Mouse (Mus musculus): Measurements from ENCODE around the gene 4930415O20Rik. TPM values are rescaled to one million over a fixed set of nuclear protein-coding genes. Genes with fewer than 3 reads are reported as not detected.

The 4930415O20Rik gene
- polyA plus RNA-seq, 1 experiment from 2014 or later: not detected

GRCm38 (mm10) chr15:98567278-98568134 is 3.3 kb upstream of the 4930415O20Rik start:
- no peaks in the 10 kb centered on the region for H3K27me3 ChIP-seq (ENCODE audit: control insufficient read depth, insufficient read depth, low read length)
- under 1% methylated on average over 88 of the region's 88 CpGs for WGBS
- peaks cover 25% of the 10 kb centered on the region for H3K36me3 ChIP-seq (replicated peaks; ENCODE audit: control insufficient read depth, insufficient read depth)
- ATAC-seq (ENCODE audit: low FRiP score): peak; percentile 97
- H3K9me3 ChIP-seq (ENCODE audit: control insufficient read depth, low read length): no peaks in the 10 kb centered on the region
- DNase-seq (ENCODE audit: low spot score): peak; percentile 100
- peak overlapping the region; percentile 73 for H3K9ac ChIP-seq
- peak overlapping the region; percentile 82 for H3K4me3 ChIP-seq (replicated peaks; ENCODE audit: low read length)
- H3K4me2 ChIP-seq (replicated peaks): peak overlapping the region; percentile 97
- peaks cover 30% of the 10 kb centered on the region for H3K4me1 ChIP-seq (replicated peaks; ENCODE audit: control insufficient read depth, insufficient read depth, low read length)
- peak overlapping the region; percentile 91 for H3K27ac ChIP-seq

GRCm38 (mm10) chr15:98568256-98569033 is 2.4 kb upstream of the 4930415O20Rik start:
- H3K36me3 ChIP-seq (replicated peaks; ENCODE audit: control insufficient read depth, insufficient read depth): peaks cover 16% of the 10 kb centered on the region
- H3K4me1 ChIP-seq (replicated peaks; ENCODE audit: control insufficient read depth, insufficient read depth, low read length): peaks cover 30% of the 10 kb centered on the region
- peak overlapping the region; percentile 59 for H3K4me3 ChIP-seq (replicated peaks; ENCODE audit: low read length)
- peak overlapping the region; percentile 63 for H3K4me2 ChIP-seq (replicated peaks)
- H3K9me3 ChIP-seq (ENCODE audit: control insufficient read depth, low read length): no peaks in the 10 kb centered on the region
- H3K27me3 ChIP-seq (ENCODE audit: control insufficient read depth, insufficient read depth, low read length): no peaks in the 10 kb centered on the region
- 13% methylated on average over 22 of the region's 22 CpGs for WGBS
- peak overlapping the region; percentile 73 for H3K9ac ChIP-seq
- DNase-seq (ENCODE audit: low spot score): no peak
- H3K27ac ChIP-seq: peak overlapping the region; percentile 89
- ATAC-seq (ENCODE audit: low FRiP score): no peak

GRCm38 (mm10) chr15:98569216-98569615 is 1.6 kb upstream of the 4930415O20Rik start:
- H3K4me3 ChIP-seq (replicated peaks; ENCODE audit: low read length): peak overlapping the region; percentile 59; the same call in 1 of the 2 replicates
- H3K4me2 ChIP-seq (replicated peaks): peak overlapping the region; percentile 63
- ATAC-seq (ENCODE audit: low FRiP score): no peak
- WGBS: 68% methylated on average over 7 of the region's 7 CpGs
- peaks cover 8% of the 10 kb centered on the region for H3K36me3 ChIP-seq (replicated peaks; ENCODE audit: control insufficient read depth, insufficient read depth)
- H3K9me3 ChIP-seq (ENCODE audit: control insufficient read depth, low read length): no peaks in the 10 kb centered on the region
- peak overlapping the region; percentile 73 for H3K9ac ChIP-seq
- H3K4me1 ChIP-seq (replicated peaks; ENCODE audit: control insufficient read depth, insufficient read depth, low read length): peaks cover 30% of the 10 kb centered on the region
- no peak overlapping the region for H3K27ac ChIP-seq
- no peaks in the 10 kb centered on the region for H3K27me3 ChIP-seq (ENCODE audit: control insufficient read depth, insufficient read depth, low read length)
- no peak for DNase-seq (ENCODE audit: low spot score)

- WGBS: 84% methylated on average over 4 of the region's 4 CpGs
- peaks cover 29% of the 10 kb centered on the region for H3K4me1 ChIP-seq (replicated peaks; ENCODE audit: control insufficient read depth, insufficient read depth, low read length)
- ATAC-seq (ENCODE audit: low FRiP score): no peak
- no peak for DNase-seq (ENCODE audit: low spot score)
- H3K9ac ChIP-seq: no peak overlapping the region
- no peaks in the 10 kb centered on the region for H3K27me3 ChIP-seq (ENCODE audit: control insufficient read depth, insufficient read depth, low read length)
- H3K9me3 ChIP-seq (ENCODE audit: control insufficient read depth, low read length): no peaks in the 10 kb centered on the region
- H3K4me3 ChIP-seq (replicated peaks; ENCODE audit: low read length): no peak overlapping the region
- H3K36me3 ChIP-seq (replicated peaks; ENCODE audit: control insufficient read depth, insufficient read depth): peaks cover 3% of the 10 kb centered on the region; the same call in 1 of the 2 replicates
- no peak overlapping the region for H3K27ac ChIP-seq
- no peak overlapping the region for H3K4me2 ChIP-seq (replicated peaks)
Observed at GRCm38 (mm10) chr15:98569795-98570365, 924 bp upstream of the 4930415O20Rik start.

- no peaks in the 10 kb centered on the region for H3K27me3 ChIP-seq (ENCODE audit: control insufficient read depth, insufficient read depth, low read length)
- H3K9ac ChIP-seq: no peak overlapping the region
- H3K4me3 ChIP-seq (replicated peaks; ENCODE audit: low read length): no peak overlapping the region
- no peak overlapping the region for H3K4me2 ChIP-seq (replicated peaks)
- H3K27ac ChIP-seq: no peak overlapping the region
- WGBS: 77% methylated on average over 4 of the region's 4 CpGs
- no peak for ATAC-seq (ENCODE audit: low FRiP score)
- H3K4me1 ChIP-seq (replicated peaks; ENCODE audit: control insufficient read depth, insufficient read depth, low read length): peaks cover 9% of the 10 kb centered on the region
- no peak for DNase-seq (ENCODE audit: low spot score)
- H3K36me3 ChIP-seq (replicated peaks; ENCODE audit: control insufficient read depth, insufficient read depth): no peaks in the 10 kb centered on the region
- no peaks in the 10 kb centered on the region for H3K9me3 ChIP-seq (ENCODE audit: control insufficient read depth, low read length)
Observed at GRCm38 (mm10) chr15:98573293-98573692, 2.5 kb downstream of the 4930415O20Rik start.

- H3K9ac ChIP-seq: no peak overlapping the region
- H3K27ac ChIP-seq: no peak overlapping the region
- DNase-seq (ENCODE audit: low spot score): no peak
- H3K27me3 ChIP-seq (ENCODE audit: control insufficient read depth, insufficient read depth, low read length): no peaks in the 10 kb centered on the region
- H3K9me3 ChIP-seq (ENCODE audit: control insufficient read depth, low read length): no peaks in the 10 kb centered on the region
- H3K36me3 ChIP-seq (replicated peaks; ENCODE audit: control insufficient read depth, insufficient read depth): no peaks in the 10 kb centered on the region
- no peak overlapping the region for H3K4me2 ChIP-seq (replicated peaks)
- ATAC-seq (ENCODE audit: low FRiP score): no peak
- H3K4me3 ChIP-seq (replicated peaks; ENCODE audit: low read length): no peak overlapping the region
- H3K4me1 ChIP-seq (replicated peaks; ENCODE audit: control insufficient read depth, insufficient read depth, low read length): no peaks in the 10 kb centered on the region
- WGBS: 67% methylated on average over 2 of the region's 2 CpGs
Observed at GRCm38 (mm10) chr15:98579310-98579709, 8.5 kb downstream of the 4930415O20Rik start.

- Histone ChIP-seq H3K4me3 (replicated peaks; ENCODE audit: low read length) (no peak overlapping the region), H3K9me3 (ENCODE audit: control insufficient read depth, low read length) (no peaks in the 10 kb centered on the region), H3K4me1 (replicated peaks; ENCODE audit: control insufficient read depth, insufficient read depth, low read length) (no peaks in the 10 kb centered on the region), H3K27me3 (ENCODE audit: control insufficient read depth, insufficient read depth, low read length) (no peaks in the 10 kb centered on the region), H3K27ac (no peak overlapping the region), H3K36me3 (replicated peaks; ENCODE audit: control insufficient read depth, insufficient read depth) (no peaks in the 10 kb centered on the region), H3K4me2 (replicated peaks) (no peak overlapping the region), H3K9ac (no peak overlapping the region)
- WGBS: 60% methylated on average over 4 of the region's 5 CpGs
- DNase-seq (ENCODE audit: low spot score): peak; percentile 88
- ATAC-seq (ENCODE audit: low FRiP score): peak; percentile 64; the same call in 1 of the 2 replicates
Observed at GRCm38 (mm10) chr15:98579795-98580464, 9.1 kb downstream of the 4930415O20Rik start.

- Histone ChIP-seq H3K4me2 (replicated peaks) (no peak overlapping the region), H3K27ac (no peak overlapping the region), H3K4me1 (replicated peaks; ENCODE audit: control insufficient read depth, insufficient read depth, low read length) (no peaks in the 10 kb centered on the region), H3K36me3 (replicated peaks; ENCODE audit: control insufficient read depth, insufficient read depth) (no peaks in the 10 kb centered on the region), H3K27me3 (ENCODE audit: control insufficient read depth, insufficient read depth, low read length) (no peaks in the 10 kb centered on the region), H3K9ac (no peak overlapping the region), H3K4me3 (replicated peaks; ENCODE audit: low read length) (no peak overlapping the region), H3K9me3 (ENCODE audit: control insufficient read depth, low read length) (no peaks in the 10 kb centered on the region)
- DNase-seq (ENCODE audit: low spot score) (no peak), ATAC-seq (ENCODE audit: low FRiP score) (no peak)
- 89% methylated on average over 8 of the region's 8 CpGs for WGBS
Observed at GRCm38 (mm10) chr15:98582410-98582809, 11.6 kb downstream of the 4930415O20Rik start.
